Mouse (Mus musculus): ENCODE data around the gene Arhgef7.

DNA sequence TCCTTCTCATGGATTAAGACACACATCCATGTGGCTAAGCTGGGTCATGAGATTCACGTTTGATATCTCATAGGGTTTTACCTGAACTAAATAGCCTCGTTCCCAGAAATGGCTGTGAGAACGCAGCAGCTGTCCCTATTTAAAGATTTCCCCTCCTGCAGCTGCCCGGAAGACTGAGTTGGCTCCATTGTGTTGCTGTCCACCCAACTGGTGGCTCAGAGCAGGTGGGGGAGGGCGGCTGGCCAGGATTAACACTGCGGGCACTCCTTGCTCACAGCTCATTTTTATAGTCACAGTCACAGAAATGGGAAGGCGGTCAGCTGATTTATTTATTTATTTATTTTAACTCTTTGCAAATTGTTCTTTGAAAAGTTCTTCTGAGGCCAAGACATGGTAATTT, 37.6 kb upstream of the Arhgef7 start:
- TF ChIP-seq CTCF (IDR thresholded peaks at IDR 0.05) (no peak), EP300 (IDR thresholded peaks at IDR 0.05) (no peak)
